10 mouse cellular contexts compared by ENCODE assay signal in the genomic region with DNA sequence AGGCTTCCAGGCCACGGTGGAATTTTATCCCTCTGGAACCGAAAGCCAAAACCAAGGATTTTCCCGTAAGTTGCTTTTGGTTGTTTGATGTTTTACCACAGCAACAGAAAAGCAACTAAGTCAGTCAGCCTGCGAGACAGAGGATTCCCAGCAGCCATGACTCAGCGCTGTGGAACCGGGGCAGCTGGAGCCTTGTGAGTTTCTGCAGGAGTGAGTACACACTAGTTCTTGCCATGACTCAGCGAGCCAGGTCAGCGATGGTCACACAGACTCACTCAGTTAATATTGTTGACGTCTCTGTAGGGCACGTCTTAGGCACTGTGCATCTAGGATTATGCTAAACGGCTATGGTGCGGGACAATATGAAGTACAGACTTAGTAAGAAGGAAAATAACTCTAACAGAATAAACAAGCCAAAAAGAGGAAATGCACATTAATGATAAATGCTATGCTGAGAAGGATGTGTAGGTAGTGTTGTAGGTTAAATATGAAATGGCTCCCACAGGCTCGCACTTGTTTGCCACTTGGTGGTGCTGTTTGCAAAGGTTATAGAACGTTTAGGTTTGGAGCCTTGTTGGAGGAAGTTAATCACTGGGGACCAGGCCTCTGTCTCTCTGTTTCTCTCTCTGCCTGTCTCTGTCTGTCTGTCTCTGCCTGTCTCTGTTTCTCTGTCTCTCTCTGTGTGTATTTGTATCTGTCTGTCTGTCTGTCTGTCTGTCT. TPM values are rescaled to one million over a fixed set of nuclear protein-coding genes. Genes with fewer than 3 reads are reported as not detected.
DNase-seq lines count a peak whose midpoint lies in the region; ATAC-seq and TF ChIP-seq lines count a peak whose summit lies in the region.
"Had no signal": no experiment of that assay in that cellular context is flagged by ENCODE, and none has a peak within 500 bp of the region (broad histone marks: within the 10 kb centered on the region; RNA-seq: fewer than 3 reads in every experiment).

No protein-coding gene starts in this region.

- H3K27ac ChIP-seq in heart, embryonic 12.5 days (ENCODE audit: poor library complexity, severe bottlenecking) = no peak overlapping the region
- H3K27ac ChIP-seq in heart, embryonic 11.5 days (ENCODE audit: low read depth, low read length) = no peak overlapping the region
- H3K27ac ChIP-seq in MEL (ENCODE audit: control insufficient read depth, low read depth, low read length) = peak overlapping the region; percentile 81
- H3K27ac ChIP-seq in kidney, embryonic 16.5 days (ENCODE audit: low read length) = no peak overlapping the region; the same call in 1 of the 2 replicates
- no peak overlapping the region for H3K27ac ChIP-seq in midbrain, postnatal 0 days (ENCODE audit: low read depth, low read length)
- H3K27ac ChIP-seq: embryonic facial prominence, embryonic 12.5 days; limb, embryonic 15.5 days had no signal

- peak; percentile 75 to 93 (median 84) for TF ChIP-seq CTCF in MEL (IDR thresholded peaks at IDR 0.05 in 2 of 3, conservative IDR thresholded peaks at IDR 0.05 in 1 of 3; ENCODE audit: control insufficient read depth in 1 of 3, insufficient read depth in 1 of 3, low read depth in 2 of 3, low read length in 3 of 3, poor library complexity in 1 of 3, severe bottlenecking in 1 of 3)
- peak; percentile 73 for TF ChIP-seq CTCF in midbrain, postnatal 0 days (IDR thresholded peaks at IDR 0.05)

- H3K4me1 ChIP-seq in heart, embryonic 12.5 days (replicated peaks) = no peaks in the 10 kb centered on the region
- H3K4me1 ChIP-seq in heart, embryonic 11.5 days (ENCODE audit: control insufficient read depth, insufficient read depth, low read length) = no peaks in the 10 kb centered on the region
- H3K4me1 ChIP-seq in MEL (ENCODE audit: control insufficient read depth in 1 of 2, insufficient read depth in 2 of 2, low read length in 2 of 2) = peaks cover 11 to 55% of the 10 kb centered on the region in 2 experiments
- peaks cover 6% of the 10 kb centered on the region; the same call in 1 of the 2 replicates for H3K4me1 ChIP-seq in kidney, embryonic 16.5 days (ENCODE audit: insufficient read depth, low read length)
- no peaks in the 10 kb centered on the region for H3K4me1 ChIP-seq in midbrain, postnatal 0 days (ENCODE audit: insufficient read depth, low read length)
- H3K4me1 ChIP-seq: embryonic facial prominence, embryonic 12.5 days; limb, embryonic 15.5 days had no signal

- WGBS in heart, embryonic 12.5 days = 60% methylated on average over 14 of the region's 14 CpGs
- WGBS in heart, embryonic 11.5 days (ENCODE audit: insufficient replicate concordance) = 58% methylated on average over 14 of the region's 14 CpGs
- 43% methylated on average over 14 of the region's 14 CpGs for WGBS in kidney, embryonic 16.5 days
- 58% methylated on average over 14 of the region's 14 CpGs for WGBS in midbrain, postnatal 0 days

- peak; percentile 15 to 25; a peak in 2 of 4 replicates for TF ChIP-seq EP300 in MEL (IDR thresholded peaks at IDR 0.05; ENCODE audit: low read depth in 1 of 2, low read length in 2 of 2)

- peak; percentile 86 for DNase-seq in 3134 (ENCODE audit: extremely low read depth, insufficient read length, low spot score)
- peak; percentile 95 for DNase-seq in MEL (ENCODE audit: low read depth, low spot score)
- DNase-seq in cerebellum, adult 9-10 months = peak; percentile 82
- peak; percentile 67 for DNase-seq in midbrain, postnatal 0 days (ENCODE audit: low spot score)
- DNase-seq in ovary, postnatal 14 days (ENCODE audit: low spot score) = no peak

- peak; percentile 68; the same call in 1 of the 2 replicates for ATAC-seq in heart, embryonic 12.5 days (ENCODE audit: insufficient number of reproducible peaks, low FRiP score)
- no peak for ATAC-seq in heart, embryonic 11.5 days (replicated peaks; ENCODE audit: insufficient number of reproducible peaks, low FRiP score, low TSS enrichment)
- ATAC-seq in kidney, embryonic 16.5 days (ENCODE audit: low FRiP score, low TSS enrichment) = peak; percentile 62; the same call in 1 of the 2 replicates
- ATAC-seq in midbrain, postnatal 0 days (ENCODE audit: low FRiP score) = no peak

- no peaks in the 10 kb centered on the region for H3K79me2 ChIP-seq in MEL (ENCODE audit: control insufficient read depth, insufficient read depth, low read length, poor library complexity)

- 0 out of 2 replicates have a peak, but pooled peaks cover 4% of the 10 kb centered on the region for H3K27me3 ChIP-seq in heart, embryonic 12.5 days (replicated peaks)
- 0 out of 2 replicates have a peak, but pooled peaks cover 5% of the 10 kb centered on the region for H3K27me3 ChIP-seq in heart, embryonic 11.5 days (ENCODE audit: control insufficient read depth, insufficient read depth, low read length)
- no peaks in the 10 kb centered on the region for H3K27me3 ChIP-seq in MEL (ENCODE audit: control insufficient read depth in 1 of 2, insufficient read depth in 2 of 2, low read length in 2 of 2)
- H3K27me3 ChIP-seq in kidney, embryonic 16.5 days (ENCODE audit: insufficient read depth, low read length) = no peaks in the 10 kb centered on the region
- no peaks in the 10 kb centered on the region for H3K27me3 ChIP-seq in midbrain, postnatal 0 days (ENCODE audit: insufficient read depth, low read length)
- H3K27me3 ChIP-seq: embryonic facial prominence, embryonic 12.5 days had no signal

- no peaks in the 10 kb centered on the region for H3K36me3 ChIP-seq in heart, embryonic 12.5 days
- H3K36me3 ChIP-seq in heart, embryonic 11.5 days (ENCODE audit: control insufficient read depth, insufficient read depth, low read length) = no peaks in the 10 kb centered on the region
- H3K36me3 ChIP-seq in MEL (ENCODE audit: control insufficient read depth in 1 of 2, insufficient read depth in 2 of 2, low read length in 2 of 2) = peaks cover 0 to 30% of the 10 kb centered on the region in 2 experiments; a peak in 2 of 4 replicates
- no peaks in the 10 kb centered on the region for H3K36me3 ChIP-seq in kidney, embryonic 16.5 days (ENCODE audit: insufficient read depth, low read length)
- H3K36me3 ChIP-seq in midbrain, postnatal 0 days (ENCODE audit: insufficient read depth, low read length) = peaks cover 12% of the 10 kb centered on the region; the same call in 1 of the 2 replicates
- H3K36me3 ChIP-seq: embryonic facial prominence, embryonic 12.5 days; limb, embryonic 15.5 days had no signal

- H3K9me3 ChIP-seq in heart, embryonic 12.5 days (replicated peaks) = no peaks in the 10 kb centered on the region
- H3K9me3 ChIP-seq in heart, embryonic 11.5 days (replicated peaks; ENCODE audit: control insufficient read depth, low read length) = no peaks in the 10 kb centered on the region
- no peaks in the 10 kb centered on the region for H3K9me3 ChIP-seq in MEL (replicated peaks; ENCODE audit: insufficient read depth, low read length)
- H3K9me3 ChIP-seq in kidney, embryonic 16.5 days (ENCODE audit: low read length) = no peaks in the 10 kb centered on the region
- H3K9me3 ChIP-seq in midbrain, postnatal 0 days (ENCODE audit: low read length) = no peaks in the 10 kb centered on the region
- H3K9me3 ChIP-seq: embryonic facial prominence, embryonic 12.5 days; limb, embryonic 15.5 days had no signal

- peak; percentile 92 for TF ChIP-seq RAD21 in MEL (IDR thresholded peaks at IDR 0.05; ENCODE audit: low read depth, low read length)

- no peak overlapping the region for H3K4me3 ChIP-seq in heart, embryonic 12.5 days
- H3K4me3 ChIP-seq in heart, embryonic 11.5 days (ENCODE audit: low read depth, low read length) = no peak overlapping the region
- H3K4me3 ChIP-seq in MEL (ENCODE audit: control insufficient read depth in 1 of 2, insufficient read depth in 1 of 2, low read depth in 2 of 2, low read length in 2 of 2) = peak overlapping the region; percentile 30 to 48
- no peak overlapping the region for H3K4me3 ChIP-seq in kidney, embryonic 16.5 days (ENCODE audit: low read length)
- H3K4me3 ChIP-seq in midbrain, postnatal 0 days (ENCODE audit: low read depth, low read length) = no peak overlapping the region
- H3K4me3 ChIP-seq: embryonic facial prominence, embryonic 12.5 days; limb, embryonic 15.5 days had no signal

- H3K9ac ChIP-seq in heart, embryonic 12.5 days = no peak overlapping the region
- no peak overlapping the region for H3K9ac ChIP-seq in heart, embryonic 11.5 days (ENCODE audit: low read depth, low read length)
- H3K9ac ChIP-seq in MEL (ENCODE audit: control insufficient read depth, low read depth, low read length, poor library complexity, severe bottlenecking) = peak overlapping the region; percentile 65
- H3K9ac ChIP-seq in kidney, embryonic 16.5 days (replicated peaks; ENCODE audit: low read length) = no peak overlapping the region
- no peak overlapping the region for H3K9ac ChIP-seq in midbrain, postnatal 0 days (replicated peaks; ENCODE audit: low read length, poor library complexity, severe bottlenecking)
- H3K9ac ChIP-seq: embryonic facial prominence, embryonic 12.5 days; limb, embryonic 15.5 days had no signal

- H3K4me2 ChIP-seq in heart, embryonic 12.5 days = no peak overlapping the region
- H3K4me2 ChIP-seq in heart, embryonic 11.5 days = no peak overlapping the region
- H3K4me2 ChIP-seq in kidney, embryonic 16.5 days (replicated peaks; ENCODE audit: low read depth, low read length) = 0 out of 2 replicates have a peak overlapping the region, but pooled peaks have one; percentile 1
- H3K4me2 ChIP-seq in midbrain, postnatal 0 days (ENCODE audit: low read depth, low read length, poor library complexity, severe bottlenecking) = no peak overlapping the region
- H3K4me2 ChIP-seq: embryonic facial prominence, embryonic 12.5 days; limb, embryonic 15.5 days had no signal

- TF ChIP-seq POLR2A in MEL (IDR thresholded peaks at IDR 0.05; ENCODE audit: control insufficient read depth in 1 of 2, insufficient read depth in 1 of 2, low read depth in 1 of 2, low read length in 2 of 2, poor library complexity in 1 of 2) = no peak; a peak in 1 of 4 replicates

RNA-seq across cellular contexts. Expression of a gene that starts 30.3 kb away (rescaled TPM):
- 0.26 and 0.37 TPM in 2 replicates for polyA plus RNA-seq in heart, embryonic 12.5 days (2016; fragmentation: Nextera tagmentation; extraction: Ambion mirVana)
- polyA plus RNA-seq in heart, embryonic 11.5 days (2014; fragmentation: Nextera tagmentation; extraction: Ambion mirVana) = 0.04 and 0.15 TPM in 2 replicates
- total RNA-seq in MEL (2012; rRNA removed) = 0.03 and 0.04 TPM in 2 replicates
- polyA plus RNA-seq in MEL (2012; ENCODE audit: insufficient read depth in 1 of 2, insufficient read length in 2 of 2, low read depth in 1 of 2, low replicate concordance in 2 of 2, missing spikeins in 1 of 2) = under 1 TPM in 1 of 2 experiments, not detected in 1; 0.01 TPM
- polyA plus RNA-seq in kidney, embryonic 16.5 days (2015; fragmentation: Nextera tagmentation; extraction: Ambion mirVana) = 1.1 and 1.6 TPM in 2 replicates
- 15.4 and 15.5 TPM in 2 replicates for total RNA-seq in midbrain, postnatal 0 days (2014; rRNA removed)
- 16.6 and 16.9 TPM in 2 replicates for polyA plus RNA-seq in midbrain, postnatal 0 days (2015; fragmentation: Nextera tagmentation; extraction: Ambion mirVana)

RNA-seq across cellular contexts. Expression of a gene that starts 37.4 kb away (rescaled TPM):
- polyA plus RNA-seq in heart, embryonic 12.5 days (2016; fragmentation: Nextera tagmentation; extraction: Ambion mirVana) = 0.57 and 1.4 TPM in 2 replicates
- 0.70 and 1.1 TPM in 2 replicates for polyA plus RNA-seq in heart, embryonic 11.5 days (2014; fragmentation: Nextera tagmentation; extraction: Ambion mirVana)
- 3.9 and 6.2 TPM in 2 replicates for total RNA-seq in MEL (2012; rRNA removed)
- 1 to 10 TPM in 1 of 2 experiments, not detected in 1; 6.3 TPM for polyA plus RNA-seq in MEL (2012; ENCODE audit: insufficient read depth in 1 of 2, insufficient read length in 2 of 2, low read depth in 1 of 2, low replicate concordance in 2 of 2, missing spikeins in 1 of 2)
- 0.29 and 0.69 TPM in 2 replicates for polyA plus RNA-seq in kidney, embryonic 16.5 days (2015; fragmentation: Nextera tagmentation; extraction: Ambion mirVana)
- 1.2 TPM in 1 of 2 replicates, not detected in the other for total RNA-seq in midbrain, postnatal 0 days (2014; rRNA removed)
- polyA plus RNA-seq in midbrain, postnatal 0 days (2015; fragmentation: Nextera tagmentation; extraction: Ambion mirVana) = 0.12 TPM in 1 of 2 replicates, not detected in the other

Comparison
In these comparisons a context has a peak if more than half of its experiments do, and no peak if none do; other contexts are left out.
1. ATAC-seq: peak in heart, embryonic 12.5 days (single experiment) and kidney, embryonic 16.5 days (single experiment); none in heart, embryonic 11.5 days (single experiment) and midbrain, postnatal 0 days (single experiment).
2. H3K4me3 ChIP-seq: peak in MEL (2 of 2); none in heart, embryonic 12.5 days (single experiment), heart, embryonic 11.5 days (single experiment), kidney, embryonic 16.5 days (single experiment) and midbrain, postnatal 0 days (single experiment).